Mouse (Mus musculus): Measurements from ENCODE around the gene Dock9. TPM values are rescaled to one million over a fixed set of nuclear protein-coding genes. Genes with fewer than 3 reads are reported as not detected.

Dock9 gene
- 10 to 100 TPM; 40.2 to 44.6 TPM for total RNA-seq (2021)
- long read RNA-seq, experiment 1, partial matches to known transcripts: 4 of 9 reads
- long read RNA-seq, experiment 1, other reads (novel, unspliced or antisense): 5 of 9 reads
- long read RNA-seq, experiment 2, partial matches to known transcripts: 3 of 9 reads
- long read RNA-seq, experiment 2, other reads (novel, unspliced or antisense): 6 of 9 reads

DNA sequence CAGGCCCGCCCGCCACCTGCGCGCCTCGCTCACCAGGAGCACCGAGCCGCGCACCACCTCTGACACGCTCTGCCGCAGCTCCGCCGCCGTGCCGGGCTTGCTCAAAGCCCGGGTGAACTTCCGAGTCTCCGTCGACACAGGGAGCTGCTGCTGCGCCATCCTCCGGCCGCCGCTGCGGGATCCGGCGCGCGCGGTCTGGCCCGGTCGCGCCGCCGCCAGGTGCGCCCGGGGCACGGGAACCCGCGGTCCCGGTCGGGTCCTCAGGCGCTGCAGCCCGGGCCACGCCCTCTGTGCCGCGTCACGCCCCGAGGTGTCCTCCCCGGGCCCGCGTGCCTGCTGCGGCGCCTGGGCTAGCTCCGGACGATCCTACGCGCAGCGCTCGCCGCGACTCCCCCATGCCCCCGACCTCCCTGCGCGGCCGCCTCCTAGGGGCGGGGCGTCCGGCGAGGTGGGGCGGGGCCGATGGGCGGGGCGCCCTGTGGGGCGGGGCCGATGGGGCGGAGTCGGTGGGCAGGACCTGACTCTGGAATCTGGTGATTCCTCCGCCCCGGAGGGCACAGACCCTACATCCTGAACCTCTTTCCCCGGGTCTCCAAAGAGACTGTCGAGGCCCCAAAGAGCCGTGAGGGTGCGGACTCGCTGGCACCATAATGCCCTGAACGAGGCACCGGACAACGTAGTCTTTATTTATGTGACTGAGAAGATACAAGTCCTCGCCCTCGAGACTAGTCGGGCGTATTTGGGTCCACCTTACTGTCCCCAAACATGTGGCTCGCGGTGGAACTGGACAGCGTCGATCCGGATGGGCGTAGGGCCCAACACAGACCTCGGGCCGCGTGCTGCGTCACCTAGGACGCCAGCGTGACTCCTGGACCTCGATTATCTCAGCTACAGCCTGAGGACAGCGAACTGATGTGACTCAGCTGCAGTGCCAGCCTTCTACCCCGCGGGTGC, at the start of gene Dock9:
Gene Dock9 (minus strand): TSS at position 381 of the 954 bp plus-strand sequence.
- peak; percentile 81 to 83 for DNase-seq (ENCODE audit: low spot score in 2 of 2)

DNA sequence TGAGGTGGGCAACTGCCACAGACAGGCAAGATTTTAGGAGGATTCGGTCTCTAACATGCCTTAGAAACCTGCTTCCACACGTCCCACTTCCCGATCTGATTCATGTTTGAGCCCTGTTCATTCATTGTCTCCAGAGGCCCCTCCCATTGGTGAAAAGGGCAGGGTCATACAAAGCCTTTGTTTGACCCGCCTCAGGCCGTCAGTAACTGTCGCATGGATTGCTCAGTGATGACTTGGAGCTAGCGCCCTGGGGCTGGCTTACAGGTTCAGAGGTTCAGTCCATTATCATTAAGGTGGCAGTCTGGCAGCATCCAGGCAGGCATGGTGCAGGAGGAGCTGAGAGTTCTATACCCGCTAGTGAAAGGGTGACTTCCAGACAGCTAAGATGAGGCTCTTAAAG, 46.8 kb upstream of the Dock9 start:
- no peak for DNase-seq (ENCODE audit: low spot score in 2 of 2)

DNA sequence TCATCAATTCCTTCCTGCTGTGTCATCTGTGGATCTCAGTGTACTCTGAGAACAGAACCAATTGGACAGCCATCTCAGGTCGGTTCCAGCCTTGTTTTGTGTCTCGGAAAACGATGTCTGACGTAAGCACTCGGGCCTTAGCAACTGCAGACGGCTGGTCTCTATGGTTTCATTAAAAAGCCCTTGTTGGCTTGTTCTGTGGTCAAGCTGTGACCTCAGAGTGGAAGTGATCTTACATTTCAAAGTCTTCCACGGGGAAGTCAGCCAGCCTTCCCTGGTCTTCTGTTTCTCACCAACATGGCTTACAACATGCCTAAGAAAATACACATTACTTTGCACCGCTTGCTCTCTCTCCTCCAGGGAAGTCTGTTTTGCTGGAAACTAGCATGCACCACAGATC, 42.6 kb upstream of the Dock9 start:
- DNase-seq (ENCODE audit: low spot score in 2 of 2): no peak

DNA sequence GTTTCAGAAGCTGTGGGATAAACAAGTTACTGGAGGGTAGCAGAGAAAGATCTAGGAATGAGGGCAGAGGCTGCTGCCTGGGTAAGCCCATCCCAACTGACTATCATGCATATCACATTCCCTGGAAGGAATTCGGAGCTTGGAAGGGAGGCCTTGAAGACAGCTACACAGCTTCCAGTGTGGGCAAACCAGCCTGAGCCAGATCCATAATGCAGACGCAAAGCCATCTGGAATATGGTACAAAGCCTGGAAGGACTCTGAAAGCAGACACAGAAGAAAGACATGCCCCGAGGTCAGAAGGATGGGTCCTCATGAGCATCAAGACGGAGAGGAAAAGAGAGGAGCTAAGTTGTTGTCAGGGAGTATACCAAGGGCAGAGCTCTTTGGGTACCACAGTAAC, 40.5 kb upstream of the Dock9 start:
- DNase-seq (ENCODE audit: low spot score in 2 of 2): no peak

DNA sequence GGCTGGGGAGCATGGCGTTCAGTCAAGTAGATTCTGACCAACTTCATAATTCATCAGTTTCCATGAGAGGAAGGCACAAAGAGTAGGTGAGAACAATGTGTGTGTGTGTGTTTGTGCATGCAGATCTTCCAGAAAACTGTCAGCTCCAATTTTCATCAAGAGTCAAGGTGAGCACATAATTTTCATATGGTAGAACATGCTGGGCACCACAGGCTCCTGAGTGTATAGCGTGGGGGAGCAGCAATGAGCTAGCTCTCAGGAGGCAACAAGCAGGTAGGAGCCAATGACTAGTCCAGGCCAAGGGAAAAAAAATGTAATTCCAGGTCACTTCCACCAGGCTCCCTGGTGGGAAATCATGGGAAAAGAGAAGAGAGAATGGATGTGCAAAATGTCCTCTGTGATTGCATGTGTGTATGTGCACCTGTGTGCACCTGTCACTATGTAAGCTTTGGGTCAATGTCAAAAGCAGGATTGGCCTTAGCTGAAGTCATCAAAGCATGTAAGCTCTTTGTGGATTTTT, 35.4 kb upstream of the Dock9 start:
- no peak for DNase-seq (ENCODE audit: low spot score in 2 of 2)

DNA sequence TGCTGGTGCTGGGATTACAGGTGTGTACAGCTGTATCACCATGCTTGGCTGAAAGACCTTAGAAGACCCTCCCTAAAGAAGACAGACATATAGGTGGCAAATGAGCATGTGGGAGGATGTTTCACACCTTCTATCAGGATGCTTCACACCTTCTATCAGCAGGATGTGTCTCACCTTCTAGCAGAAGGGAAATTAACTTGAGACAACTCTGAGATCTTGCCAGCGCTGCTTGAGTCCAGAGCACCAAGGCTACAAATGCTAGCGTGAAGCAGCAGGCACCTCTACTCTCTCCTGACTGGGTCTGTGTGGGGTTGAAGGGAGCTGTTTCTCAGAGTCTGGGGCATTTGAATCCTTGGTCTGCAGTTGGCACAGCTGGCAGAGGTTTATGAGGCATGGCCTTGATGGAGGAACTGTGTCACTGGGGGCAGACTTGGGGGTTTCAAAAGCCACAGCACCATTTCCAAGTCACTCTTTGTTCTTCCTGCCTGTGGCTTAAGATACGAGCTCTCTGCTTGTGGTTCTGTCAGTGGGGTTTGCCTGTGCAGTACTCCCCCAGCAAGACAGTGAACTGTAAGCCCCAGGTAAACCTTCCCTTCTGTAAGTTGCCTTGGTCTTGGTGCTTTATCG, 32.3 kb upstream of the Dock9 start:
- no peak for DNase-seq (ENCODE audit: low spot score in 2 of 2)

DNA sequence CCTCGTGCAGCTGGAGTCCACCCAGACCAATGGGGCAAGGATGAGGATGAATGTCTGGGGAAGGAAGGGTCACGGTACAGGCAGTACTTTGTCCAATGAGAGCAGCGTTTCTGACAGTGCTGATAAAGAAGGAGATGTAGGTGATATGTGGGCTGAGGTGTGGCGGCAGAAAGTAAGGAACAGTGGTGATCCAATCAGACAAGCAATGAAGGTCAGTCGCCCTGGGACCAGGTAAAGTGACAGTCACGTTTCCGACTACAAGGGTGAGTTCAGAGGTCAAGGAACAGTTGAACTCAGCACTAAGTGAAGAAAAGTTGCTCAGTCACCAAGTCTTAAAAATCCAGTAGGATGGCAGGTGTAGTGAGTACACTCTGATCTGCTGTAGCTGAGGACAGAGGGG, 29.5 kb upstream of the Dock9 start:
- no peak for DNase-seq (ENCODE audit: low spot score in 2 of 2)

DNA sequence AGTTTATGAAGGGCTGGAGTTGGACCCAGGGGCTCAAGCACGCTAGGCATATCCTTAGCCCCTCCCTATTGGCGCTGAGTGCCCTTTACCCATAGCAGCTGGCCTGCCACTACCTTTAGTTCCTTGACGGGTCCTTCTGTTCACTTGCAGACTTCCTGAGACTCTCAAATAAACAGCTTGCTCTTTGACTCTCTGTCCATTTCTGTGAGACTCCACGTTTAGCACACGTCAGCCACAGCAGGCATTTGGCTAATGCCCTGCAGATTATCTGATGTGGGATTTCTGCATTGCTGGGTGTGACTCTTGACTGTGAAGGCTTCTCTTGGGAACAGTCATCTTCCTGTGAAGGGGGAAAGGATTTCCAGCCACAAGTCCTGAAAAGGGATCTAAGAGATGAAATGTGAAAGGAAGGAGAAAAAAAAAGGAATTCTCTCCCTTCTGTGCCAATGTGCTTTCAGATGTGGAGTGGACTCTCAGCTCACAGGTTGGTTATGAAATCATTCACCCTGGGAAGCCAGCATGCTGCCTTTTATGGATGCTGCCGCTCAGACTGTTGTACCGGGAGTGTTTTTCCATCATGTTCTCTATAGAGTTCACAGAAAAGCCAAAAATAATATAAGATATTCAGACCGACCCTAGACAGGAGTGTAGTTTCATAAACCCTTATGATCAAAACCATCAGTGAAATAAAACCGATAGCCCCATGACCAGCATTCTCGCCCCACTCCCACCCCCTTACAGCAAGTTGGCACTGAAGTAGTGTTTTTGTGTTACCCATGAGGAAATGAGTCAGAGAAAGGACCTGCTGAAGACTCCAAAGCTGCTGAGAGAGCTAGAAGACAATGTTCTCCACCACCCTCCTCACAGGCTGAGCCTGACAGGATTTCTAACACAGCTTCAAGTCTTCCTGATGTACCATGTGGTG, 28.1 kb upstream of the Dock9 start:
- DNase-seq (ENCODE audit: low spot score in 2 of 2): no peak

DNA sequence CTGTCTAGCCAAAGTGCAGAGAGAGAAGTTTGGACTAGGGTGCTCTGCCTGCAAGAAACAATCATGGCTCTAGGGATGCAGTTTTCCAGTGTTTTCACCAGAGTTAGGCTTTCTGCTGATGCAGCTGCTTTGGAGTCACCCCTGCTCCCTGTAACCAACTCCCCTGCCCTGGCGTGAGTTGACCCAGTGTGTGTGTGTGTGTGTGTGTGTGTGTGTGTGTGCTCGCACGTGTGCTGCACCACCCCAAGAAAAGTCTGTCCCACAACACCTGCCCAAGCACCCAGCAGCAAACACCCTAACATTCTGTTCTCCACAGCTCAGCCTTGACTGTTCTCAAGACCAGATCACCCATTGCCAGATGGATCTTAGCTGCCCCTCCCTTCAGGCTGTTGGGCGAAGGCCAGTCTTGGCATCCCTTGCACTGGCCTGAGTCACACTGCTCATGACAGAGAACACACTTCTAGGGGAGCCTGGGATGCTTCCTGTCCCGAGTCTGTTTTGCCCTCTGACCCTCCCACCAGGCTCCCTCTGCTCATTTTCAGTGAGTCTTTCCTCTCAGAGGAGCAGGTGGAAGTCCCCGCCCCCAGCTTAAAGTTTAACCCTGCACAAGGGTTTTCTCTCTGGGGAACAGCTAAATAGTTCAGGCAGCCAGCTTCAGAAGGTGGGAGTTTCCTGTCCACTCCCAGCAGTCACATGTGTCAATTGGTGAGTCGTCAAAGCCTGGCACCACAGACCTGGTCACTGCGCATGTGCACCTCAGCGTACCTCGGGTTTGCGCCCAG, 26.9 kb upstream of the Dock9 start:
- DNase-seq (ENCODE audit: low spot score in 2 of 2): peak; percentile 39 to 61

DNA sequence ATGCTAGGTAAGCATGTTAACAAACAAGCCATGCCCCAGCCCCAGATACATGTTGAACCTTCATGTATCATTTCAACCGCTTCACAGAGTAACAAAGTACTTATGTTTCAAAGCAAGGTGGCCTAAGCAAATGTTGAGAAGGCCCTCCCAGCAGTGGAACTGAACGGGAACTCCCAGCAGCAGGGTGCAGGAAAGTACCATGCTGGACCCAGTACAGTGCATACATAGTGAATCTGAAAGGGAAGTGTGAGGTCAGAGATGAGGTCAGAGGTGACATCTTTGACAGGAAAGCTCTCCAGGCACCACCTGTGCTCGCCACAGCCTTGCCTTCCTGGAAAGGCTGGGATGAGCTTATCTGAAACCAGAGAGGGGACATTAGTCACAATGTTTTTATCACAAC, 25.4 kb upstream of the Dock9 start:
- no peak for DNase-seq (ENCODE audit: low spot score in 2 of 2)

DNA sequence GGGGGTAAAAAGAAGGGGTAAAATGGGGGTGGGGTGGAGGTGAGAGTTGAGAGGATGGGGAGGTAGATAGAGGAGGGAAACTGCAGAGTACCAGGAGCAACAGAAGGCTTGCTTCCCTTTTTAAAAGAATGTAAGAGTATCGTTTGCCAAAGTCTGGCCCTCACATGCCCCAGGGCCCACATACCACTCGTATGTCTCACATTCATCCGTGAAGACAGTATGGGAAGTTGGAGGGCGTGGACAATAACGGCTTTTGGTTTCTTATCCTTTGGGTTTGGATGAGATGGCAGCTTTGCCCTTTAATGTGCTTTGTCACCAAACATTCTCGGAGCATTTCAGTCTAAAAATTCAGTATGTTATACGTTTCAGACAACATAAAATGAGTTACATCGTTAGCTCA, 24.9 kb upstream of the Dock9 start:
- DNase-seq (ENCODE audit: low spot score in 2 of 2): no peak

DNA sequence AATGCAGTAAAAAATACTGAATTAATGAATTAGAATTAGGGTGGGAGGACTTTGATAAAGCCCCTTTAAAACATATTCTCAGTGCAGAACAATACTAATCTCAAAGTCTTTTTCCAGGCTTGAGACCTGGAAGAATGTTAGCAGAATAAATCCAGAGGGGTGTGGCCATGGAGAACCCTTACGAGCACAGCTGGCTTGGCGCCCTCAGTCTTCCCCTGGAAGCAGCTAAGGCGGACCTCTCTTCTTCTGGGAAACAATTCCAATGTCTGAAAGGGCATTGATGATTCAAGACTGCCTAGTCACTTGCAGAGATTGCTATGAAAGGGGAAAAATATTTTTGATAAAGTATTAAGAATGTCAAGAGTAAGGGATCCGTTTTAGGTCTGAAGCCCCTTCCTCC, 9.2 kb upstream of the Dock9 start:
- peak in 1 of 2 experiments; percentile 44 for DNase-seq (ENCODE audit: low spot score in 2 of 2)

DNA sequence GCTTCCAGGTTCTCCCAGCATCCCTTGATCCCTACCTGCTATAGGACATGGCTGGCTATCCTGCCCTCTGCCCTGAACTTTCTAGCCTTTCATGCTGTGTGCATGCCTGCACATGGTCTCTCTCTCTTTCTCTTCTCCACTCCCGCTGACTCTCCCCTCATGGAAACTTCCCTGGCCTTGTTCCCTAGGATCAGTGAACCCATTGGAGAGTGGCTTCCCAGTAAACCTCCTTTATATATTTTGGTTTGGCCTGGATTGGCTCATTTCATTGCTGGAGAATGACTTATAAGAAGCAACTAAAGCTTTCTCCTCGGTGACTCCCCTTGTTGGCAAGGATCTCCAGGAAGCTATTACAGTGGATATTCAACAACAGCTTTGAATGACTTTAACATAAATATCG, 8.7 kb upstream of the Dock9 start:
- no peak for DNase-seq (ENCODE audit: low spot score in 2 of 2)

DNA sequence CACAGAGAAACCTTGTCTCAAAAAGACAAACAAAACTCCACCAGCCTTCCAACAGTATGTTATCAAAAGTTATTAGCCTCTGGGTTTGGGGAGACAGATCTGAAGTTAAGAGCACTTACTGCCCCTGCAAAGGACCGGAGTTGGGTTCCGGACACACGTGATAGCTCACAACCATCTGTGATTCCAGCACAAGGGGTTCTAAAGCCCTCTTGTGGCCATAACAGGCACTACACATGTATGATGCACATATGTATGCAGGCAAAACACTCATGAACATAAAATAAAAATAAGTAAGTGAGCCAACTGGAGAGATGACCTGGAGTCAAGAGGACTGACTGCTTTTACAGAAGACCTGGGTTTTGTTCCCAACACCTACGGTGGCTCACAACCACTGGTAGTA, 6.8 kb upstream of the Dock9 start:
- DNase-seq (ENCODE audit: low spot score in 2 of 2): no peak

DNA sequence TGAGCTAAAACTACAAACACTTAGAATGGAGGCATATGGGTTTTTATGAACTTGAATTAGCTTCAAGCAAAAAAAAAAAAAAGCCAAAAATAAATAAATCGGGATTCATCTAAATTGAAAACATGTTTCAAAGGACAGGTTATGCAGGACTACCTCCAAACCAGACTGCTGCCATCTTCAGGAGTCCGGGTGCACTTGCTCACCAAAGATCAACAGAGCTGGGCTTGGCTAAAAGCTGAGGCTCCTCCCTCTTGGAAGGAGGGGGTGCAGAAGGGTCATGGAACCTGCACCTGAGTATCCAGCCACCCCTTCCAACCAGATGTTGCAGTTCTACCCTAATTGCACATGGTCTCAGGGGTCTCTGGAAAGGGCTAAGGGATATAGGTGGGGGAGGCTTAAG, 3.3 kb upstream of the Dock9 start:
- DNase-seq (ENCODE audit: low spot score in 2 of 2): no peak

DNA sequence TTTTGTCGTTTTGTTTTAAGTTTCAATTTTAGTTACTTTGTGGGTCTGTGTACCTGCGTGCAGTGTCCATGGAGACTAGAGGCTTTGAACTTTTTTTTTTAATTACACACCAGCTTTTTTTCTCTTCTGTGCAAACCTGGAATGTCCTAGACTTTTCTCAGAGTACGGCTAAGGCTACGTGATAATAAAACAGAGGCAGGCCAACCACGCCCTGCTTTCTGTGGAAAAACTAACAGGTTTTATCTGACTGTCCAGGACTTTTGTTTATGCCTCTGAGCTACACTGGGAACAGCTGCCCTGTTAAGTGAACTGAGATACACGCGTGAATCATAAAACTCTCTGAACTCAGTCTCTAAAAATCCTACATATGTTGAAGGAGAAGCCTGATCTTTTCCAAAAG, 1.5 kb upstream of the Dock9 start:
- DNase-seq (ENCODE audit: low spot score in 2 of 2): no peak

DNA sequence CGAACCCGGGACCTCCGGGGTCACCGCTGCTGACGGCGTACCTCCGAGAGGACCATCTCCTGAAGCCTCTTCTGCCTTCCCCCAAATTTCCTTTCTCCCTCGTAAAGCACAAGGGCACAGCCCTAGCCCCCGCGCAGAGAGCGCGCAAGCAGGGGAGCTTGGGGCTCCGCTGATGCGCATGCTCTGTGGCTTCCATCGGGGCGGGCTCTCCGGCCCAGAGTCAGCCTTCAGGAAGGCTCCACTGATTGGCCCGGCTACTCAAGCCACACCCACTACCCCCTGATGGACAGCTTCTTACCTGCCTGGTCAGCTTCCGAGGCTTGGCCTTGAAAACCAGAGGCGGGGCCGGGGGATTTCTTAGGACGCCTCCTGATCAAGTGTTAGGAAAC, 768 bp upstream of the Dock9 start:
- DNase-seq (ENCODE audit: low spot score in 2 of 2): peak; percentile 73 to 85

DNA sequence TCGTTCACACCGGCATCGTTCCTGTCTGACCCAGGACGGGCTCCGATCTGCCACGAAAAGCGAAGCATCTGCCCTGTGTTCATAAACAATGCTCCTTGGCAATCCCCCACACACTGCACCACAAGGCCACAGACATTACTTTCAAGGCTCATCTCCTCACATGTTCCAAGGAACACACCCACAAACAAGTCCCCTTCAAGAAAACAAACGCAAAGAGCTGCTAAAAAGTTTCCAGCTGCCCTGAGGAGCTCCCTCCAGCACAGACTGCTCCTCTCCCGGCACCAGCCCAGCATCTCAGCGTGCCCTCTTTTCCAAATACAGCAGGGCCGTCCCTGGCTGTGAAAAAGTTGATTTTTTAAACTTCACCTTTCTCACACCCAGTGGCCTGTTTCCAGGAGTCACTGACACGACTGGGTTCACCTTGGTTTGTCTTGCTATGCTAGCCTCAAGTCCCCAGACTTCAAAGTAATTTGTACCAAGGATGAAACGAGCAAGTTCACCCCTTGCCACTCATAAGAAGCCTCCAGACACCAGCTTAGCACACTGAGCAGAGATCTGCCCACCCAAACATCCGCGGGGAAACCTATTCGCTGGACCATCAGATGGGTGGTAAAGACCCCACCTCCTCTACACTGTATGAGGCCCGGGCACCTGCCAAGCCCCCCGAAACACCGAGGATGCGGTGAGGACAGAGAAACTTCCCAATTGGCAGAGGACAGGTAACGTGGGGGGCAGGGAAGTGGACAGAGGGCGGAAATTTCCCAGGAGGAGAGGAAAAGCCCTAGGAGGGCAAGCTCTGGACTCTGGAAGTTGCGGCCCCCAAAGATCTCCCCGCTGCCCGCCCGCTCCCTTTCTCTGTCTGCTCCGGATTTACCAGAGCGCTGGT, 823 bp downstream of the Dock9 start:
- no peak for DNase-seq (ENCODE audit: low spot score in 2 of 2)

DNA sequence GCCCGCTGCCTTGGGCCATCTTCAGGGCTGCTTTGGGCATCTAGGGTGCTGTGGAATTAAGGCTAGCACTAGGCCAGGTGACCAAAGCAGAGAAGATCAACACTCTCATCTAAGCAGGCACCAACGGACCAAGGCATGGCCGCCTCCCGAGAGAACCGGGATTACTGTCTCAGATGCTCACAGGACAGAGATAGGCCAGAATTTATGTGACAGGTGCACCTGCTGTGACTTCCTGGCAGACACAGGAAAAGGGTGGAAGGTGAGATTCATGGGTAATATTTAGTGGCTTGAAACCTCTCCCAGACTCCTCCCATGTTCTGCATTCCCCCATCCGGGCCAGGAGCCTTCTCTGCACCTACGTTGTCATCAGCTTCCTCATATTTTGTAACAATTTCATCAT, 2.1 kb downstream of the Dock9 start:
- DNase-seq (ENCODE audit: low spot score in 2 of 2): no peak

Data from gastrocnemius, postnatal 4 days (tissue).